Mouse (Mus musculus) forebrain, embryonic 10.5 days (tissue): ENCODE data around the gene Gm11116. TPM values are rescaled to one million over a fixed set of nuclear protein-coding genes. Genes with fewer than 3 reads are reported as not detected.
"Not testable (repeated sequence)": the region's sequence is repeated elsewhere in the genome, so short reads cannot be mapped to it uniquely, and the experiment has no call there.

ENCODE experiments used
- DNase-seq: peaks from one replicate; pipeline ENCODE4 v3.0.0-alpha.2; 2017; ENCODE audit warnings: low spot score; ENCODE audit errors: extremely low spot score
- H3K27ac ChIP-seq: fragments of 300-500 bp; sonication (generic); 2 replicates; pipeline ENCODE4 v1.5.1; 2016; ENCODE audit warnings: mild to moderate bottlenecking
- H3K27me3 ChIP-seq: fragments of 300-500 bp; sonication (generic); 2 replicates; pipeline ENCODE4 v1.6.1; 2016; ENCODE audit warnings: mild to moderate bottlenecking; ENCODE audit not compliant: poor library complexity, severe bottlenecking
- H3K36me3 ChIP-seq: fragments of 300-500 bp; sonication (generic); replicated peaks from 2 replicates; pipeline ENCODE4 v1.6.1; 2016; ENCODE audit warnings: mild to moderate bottlenecking, moderate library complexity
- H3K4me1 ChIP-seq: fragments of 300-500 bp; sonication (generic); 2 replicates; pipeline ENCODE4 v1.6.1; 2016
- H3K4me3 ChIP-seq: fragments of 300-500 bp; sonication (generic); 2 replicates; pipeline ENCODE4 v1.5.1; 2016; ENCODE audit warnings: mild to moderate bottlenecking, moderate library complexity
- H3K9me3 ChIP-seq: fragments of 300-500 bp; sonication (generic); 2 replicates; pipeline ENCODE4 v1.6.1; 2016; ENCODE audit warnings: mild to moderate bottlenecking, moderate library complexity
- WGBS: fragments of 180-500 bp; shearing (Covaris S2); methylation state at CpG from one replicate; pipeline ENCODE4 v1.1.7; 2016; 5-methylcytosine and 5-hydroxymethylcytosine counted together
- polyA plus RNA-seq: library from polyadenylated mRNA; unstranded; fragments of >200 nt; fragmentation: Nextera tagmentation; extraction: Ambion mirVana; gene quantifications from 2 replicates; pipeline ENCODE4 v1.2.1, GENCODE M21; 2016

The Gm11116 gene
- polyA plus RNA-seq: not detected in 2 replicates

GRCm38 (mm10) chr5:88111430-88111829 lies at the start of gene Gm11116:
Gene Gm11116, minus strand, starts transcription at chr5:88111530.
- no peaks in the 10 kb centered on the region for H3K36me3 ChIP-seq
- WGBS: 89% methylated on average over 1 of the region's 1 CpGs
- no peaks in the 10 kb centered on the region for H3K27me3 ChIP-seq
- no peak within 1 kb of the TSS for H3K4me3 ChIP-seq
- no peaks in the 10 kb centered on the region for H3K9me3 ChIP-seq
- DNase-seq: no peak
- H3K4me1 ChIP-seq: no peaks in the 10 kb centered on the region
- no peak within 1 kb of the TSS for H3K27ac ChIP-seq

- Histone ChIP-seq H3K36me3 (no peaks in the 10 kb centered on the region), H3K4me3 (no peak within 1 kb of the TSS), H3K27ac (no peak within 1 kb of the TSS), H3K4me1 (no peaks in the 10 kb centered on the region), H3K9me3 (no peaks in the 10 kb centered on the region), H3K27me3 (no peaks in the 10 kb centered on the region)
- no peak for DNase-seq
Measured at GRCm38 (mm10) chr5:88153999-88154398, 42.7 kb upstream of the Gm11116 start, which contains the start of gene Gm11115. Gene Gm11115, minus strand, starts transcription at chr5:88154099.

GRCm38 (mm10) chr5:88086256-88086655 lies 25.1 kb downstream of the Gm11116 start, which contains the start of gene Smr2:
Gene Smr2, plus strand, starts transcription at chr5:88086556.
- not testable (repeated sequence) for H3K27me3 ChIP-seq, DNase-seq, H3K27ac ChIP-seq

More at GRCm38 (mm10) chr5:88086256-88086655, 25.1 kb downstream of the Gm11116 start, which contains the start of gene Smr2:
- H3K4me3 ChIP-seq, H3K9me3 ChIP-seq, H3K4me1 ChIP-seq, H3K36me3 ChIP-seq: not testable (repeated sequence)

Other genes starting within 250 kb of the Gm11116 start
- not detected in 2 replicates for gene Odam, start 226.5 kb downstream of the Gm11116 start, polyA plus RNA-seq
- gene Csn3, start 186.0 kb downstream of the Gm11116 start, polyA plus RNA-seq: 0.37 and 0.52 TPM in 2 replicates
- not detected in 2 replicates for gene 2310003L06Rik, start 142.1 kb downstream of the Gm11116 start, polyA plus RNA-seq
- gene Gm28434, start 142.0 kb downstream of the Gm11116 start, polyA plus RNA-seq: not detected in 2 replicates
- not detected in 2 replicates for gene Cabs1, start 132.1 kb downstream of the Gm11116 start, polyA plus RNA-seq
- not detected in 2 replicates for gene Smr3a, start 109.0 kb downstream of the Gm11116 start, polyA plus RNA-seq
- gene Smr2, start 25.0 kb downstream of the Gm11116 start, polyA plus RNA-seq: not detected in 2 replicates
- not detected in 2 replicates for gene Gm11115, start 42.6 kb upstream of the Gm11116 start, polyA plus RNA-seq
- gene Gm7714, start 157.4 kb upstream of the Gm11116 start, polyA plus RNA-seq: not detected in 2 replicates
- not detected in 2 replicates for gene Prol1, start 205.8 kb upstream of the Gm11116 start, polyA plus RNA-seq